Mouse (Mus musculus): ENCODE results near the gene Olfr1324. TPM values are rescaled to one million over a fixed set of nuclear protein-coding genes. Genes with fewer than 3 reads are reported as not detected.
"Not testable (repeated sequence)": the region's sequence is repeated elsewhere in the genome, so short reads cannot be mapped to it uniquely, and the experiment has no call there.

The Olfr1324 gene
- polyA plus RNA-seq, 1 experiment from 2014 or later: not detected

DNA sequence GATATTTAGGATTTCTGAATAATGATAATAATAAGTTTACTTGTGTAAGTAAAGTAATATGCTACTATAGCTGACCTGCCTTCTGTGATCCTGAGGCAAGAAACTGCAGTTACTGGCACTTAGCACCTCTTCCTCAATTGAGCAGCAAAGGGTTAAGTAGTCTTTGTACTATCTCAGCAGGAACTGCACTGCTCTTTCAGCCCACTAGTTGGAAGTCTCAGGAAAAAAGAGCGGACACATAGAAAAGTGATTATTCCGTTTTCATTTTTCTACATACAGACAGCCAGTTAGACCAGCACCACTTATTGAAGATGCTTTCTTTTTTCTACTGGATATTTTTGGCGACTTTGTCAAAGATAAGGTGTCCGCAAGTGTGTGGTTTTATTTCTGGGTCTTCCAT is 37.7 kb downstream of the Olfr1324 start:
- H3K4me1 ChIP-seq (replicated peaks; ENCODE audit: control insufficient read depth, insufficient read depth, low read length); H3K36me3 ChIP-seq (replicated peaks; ENCODE audit: control insufficient read depth, insufficient read depth); DNase-seq (ENCODE audit: low spot score); H3K4me2 ChIP-seq (replicated peaks); H3K27ac ChIP-seq; H3K9me3 ChIP-seq (ENCODE audit: control insufficient read depth, low read length); H3K27me3 ChIP-seq (ENCODE audit: control insufficient read depth, insufficient read depth, low read length); ATAC-seq (ENCODE audit: low FRiP score); H3K4me3 ChIP-seq (replicated peaks; ENCODE audit: low read length); H3K9ac ChIP-seq: not testable (repeated sequence)
- 77% methylated on average over 4 of the region's 4 CpGs for WGBS

GRCm38 (mm10) chrX:50374978-50375377 is 53.3 kb downstream of the Olfr1324 start:
- Histone ChIP-seq H3K27ac (no peak overlapping the region), H3K4me1 (replicated peaks; ENCODE audit: control insufficient read depth, insufficient read depth, low read length) (no peaks in the 10 kb centered on the region), H3K27me3 (ENCODE audit: control insufficient read depth, insufficient read depth, low read length) (no peaks in the 10 kb centered on the region), H3K9me3 (ENCODE audit: control insufficient read depth, low read length) (peaks cover 8% of the 10 kb centered on the region; the same call in 1 of the 2 replicates), H3K36me3 (replicated peaks; ENCODE audit: control insufficient read depth, insufficient read depth) (no peaks in the 10 kb centered on the region), H3K4me2 (replicated peaks) (no peak overlapping the region), H3K9ac (no peak overlapping the region), H3K4me3 (replicated peaks; ENCODE audit: low read length) (no peak overlapping the region)
- no peak for ATAC-seq (ENCODE audit: low FRiP score)
- WGBS: 100% methylated on average over 1 of the region's 1 CpGs
- no peak for DNase-seq (ENCODE audit: low spot score)
